Comparison of ENCODE assay signal across 13 mouse cellular contexts in the genomic region with DNA sequence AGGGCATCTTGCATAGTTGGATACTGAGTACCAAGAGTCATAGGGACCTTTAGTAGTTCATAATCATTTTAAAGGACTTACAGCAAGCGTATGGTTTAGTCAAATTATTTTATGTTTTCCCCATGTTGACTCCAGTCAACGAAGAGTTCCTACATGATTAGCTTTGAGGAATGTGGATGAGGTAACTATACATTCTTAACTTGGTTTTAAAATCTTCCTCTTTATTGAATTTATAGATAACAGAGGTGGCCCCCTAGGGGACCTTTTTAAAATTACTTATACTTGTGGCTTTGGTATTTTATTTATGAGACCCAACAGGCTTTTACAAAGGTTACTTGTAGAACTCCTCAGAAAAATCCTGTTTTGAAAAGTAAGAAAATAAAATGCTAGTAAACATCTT. TPM values are rescaled to one million over a fixed set of nuclear protein-coding genes. Genes with fewer than 3 reads are reported as not detected.
DNase-seq lines count a peak whose midpoint lies in the region; ATAC-seq and TF ChIP-seq lines count a peak whose summit lies in the region.
"Had no signal": no experiment of that assay in that cellular context is flagged by ENCODE, and none has a peak within 500 bp of the region (broad histone marks: within the 10 kb centered on the region; RNA-seq: fewer than 3 reads in every experiment).

No protein-coding gene starts in this region.

- peak; percentile 33 for DNase-seq in forebrain, postnatal 0 days
- DNase-seq in liver, adult 2 months (ENCODE audit: extremely low read depth, low read depth, low spot score), result no peak
- peak; percentile 67 for DNase-seq in A20 (ENCODE audit: low read depth, low spot score)
- peak; percentile 20 for DNase-seq in brain, embryonic 14.5 days (ENCODE audit: low read depth)
- DNase-seq in frontal cortex, postnatal 14 days (ENCODE audit: low spot score in 2 of 2), result no peak
- DNase-seq in yolk sac, embryonic 10.5 days (ENCODE audit: low spot score), result no peak
- DNase-seq: adrenal gland, postnatal 36 days; heart, adult 18-20 months; heart, postnatal 10 days had no signal

- TF ChIP-seq POLR2A in liver, adult 2 months (IDR thresholded peaks at IDR 0.05; ENCODE audit: extremely low read depth, insufficient read depth, low read length), result no peak
- TF ChIP-seq POLR2A in brain, embryonic 14.5 days (IDR thresholded peaks at IDR 0.05; ENCODE audit: borderline replicate concordance, extremely low read depth, insufficient read depth, insufficient read length, poor library complexity, severe bottlenecking), result no peak

- peaks cover 4% of the 10 kb centered on the region; the same call in 1 of the 2 replicates for H3K4me1 ChIP-seq in forebrain, postnatal 0 days (ENCODE audit: insufficient read depth)
- H3K4me1 ChIP-seq in forebrain, embryonic 15.5 days, result peaks cover 15% of the 10 kb centered on the region
- H3K4me1 ChIP-seq in liver, adult 2 months (ENCODE audit: control insufficient read depth, insufficient read depth, low read length), result no peaks in the 10 kb centered on the region
- H3K4me1 ChIP-seq in liver, embryonic 12.5 days, result peaks cover 14% of the 10 kb centered on the region

- H3K27me3 ChIP-seq in forebrain, postnatal 0 days (ENCODE audit: insufficient read depth, low read length), result no peaks in the 10 kb centered on the region; the same call in 1 of the 2 replicates
- H3K27me3 ChIP-seq in forebrain, embryonic 15.5 days, result no peaks in the 10 kb centered on the region
- H3K27me3 ChIP-seq in liver, adult 2 months (ENCODE audit: control insufficient read depth, insufficient read depth, low read length), result no peaks in the 10 kb centered on the region
- H3K27me3 ChIP-seq in liver, embryonic 12.5 days (replicated peaks), result no peaks in the 10 kb centered on the region

- ATAC-seq in forebrain, postnatal 0 days, result no peak
- ATAC-seq in forebrain, embryonic 15.5 days (replicated peaks), result no peak
- ATAC-seq in liver, embryonic 12.5 days, result no peak
- ATAC-seq: inflammation-experienced regulatory T-cells, adult 6 months had no signal

- no peak overlapping the region for H3K9ac ChIP-seq in forebrain, postnatal 0 days
- H3K9ac ChIP-seq in forebrain, embryonic 15.5 days (replicated peaks), result no peak overlapping the region
- H3K9ac ChIP-seq in liver, adult 2 months (ENCODE audit: low read depth, low read length), result no peak overlapping the region
- H3K9ac ChIP-seq in liver, embryonic 12.5 days, result no peak overlapping the region

- H3K79me2 ChIP-seq in liver, adult 2 months (ENCODE audit: control insufficient read depth, insufficient read depth, low read length), result no peaks in the 10 kb centered on the region

- no peaks in the 10 kb centered on the region for H3K36me3 ChIP-seq in forebrain, postnatal 0 days (ENCODE audit: insufficient read depth)
- H3K36me3 ChIP-seq in forebrain, embryonic 15.5 days, result no peaks in the 10 kb centered on the region
- H3K36me3 ChIP-seq in liver, adult 2 months (ENCODE audit: control insufficient read depth, insufficient read depth, low read length), result no peaks in the 10 kb centered on the region
- no peaks in the 10 kb centered on the region for H3K36me3 ChIP-seq in liver, embryonic 12.5 days

- WGBS in forebrain, postnatal 0 days, result 70% methylated on average over 2 of the region's 2 CpGs
- WGBS in forebrain, embryonic 15.5 days, result 77% methylated on average over 2 of the region's 2 CpGs
- WGBS in liver, adult 2 months, result 71% methylated on average over 2 of the region's 2 CpGs
- WGBS in liver, embryonic 12.5 days (ENCODE audit: insufficient replicate concordance), result 64% methylated on average over 2 of the region's 2 CpGs

- no peak overlapping the region for H3K27ac ChIP-seq in forebrain, postnatal 0 days (ENCODE audit: low read depth, low read length)
- H3K27ac ChIP-seq in forebrain, embryonic 15.5 days (replicated peaks), result no peak overlapping the region
- H3K27ac ChIP-seq in liver, adult 2 months (replicated peaks; ENCODE audit: insufficient read depth, low read depth, low read length), result no peak overlapping the region
- no peak overlapping the region for H3K27ac ChIP-seq in liver, embryonic 12.5 days

- no peak overlapping the region for H3K4me2 ChIP-seq in forebrain, postnatal 0 days (ENCODE audit: low read depth)
- no peak overlapping the region for H3K4me2 ChIP-seq in forebrain, embryonic 15.5 days (replicated peaks)
- no peak overlapping the region for H3K4me2 ChIP-seq in liver, embryonic 12.5 days

- no peak for TF ChIP-seq CTCF in forebrain, postnatal 0 days (IDR thresholded peaks at IDR 0.05; ENCODE audit: low read depth)
- TF ChIP-seq CTCF in liver, adult 2 months (IDR thresholded peaks at IDR 0.05; ENCODE audit: low read depth, low read length), result 0 out of 2 replicates have a peak, but pooled peaks have one; percentile 15
- no peak for TF ChIP-seq CTCF in brain, embryonic 14.5 days (IDR thresholded peaks at IDR 0.05; ENCODE audit: borderline replicate concordance, extremely low read depth, insufficient read depth, insufficient read length)

- no peak overlapping the region for H3K4me3 ChIP-seq in forebrain, postnatal 0 days (ENCODE audit: low read depth, low read length)
- no peak overlapping the region for H3K4me3 ChIP-seq in forebrain, embryonic 15.5 days
- no peak overlapping the region for H3K4me3 ChIP-seq in liver, adult 2 months (ENCODE audit: insufficient read depth, low read depth, low read length)
- no peak overlapping the region for H3K4me3 ChIP-seq in liver, embryonic 12.5 days
- H3K4me3 ChIP-seq: erythroblast, embryonic 14.5 days had no signal

- no peaks in the 10 kb centered on the region for H3K9me3 ChIP-seq in forebrain, postnatal 0 days (ENCODE audit: low read length)
- H3K9me3 ChIP-seq in forebrain, embryonic 15.5 days, result no peaks in the 10 kb centered on the region
- H3K9me3 ChIP-seq in liver, embryonic 12.5 days (replicated peaks), result no peaks in the 10 kb centered on the region

RNA-seq across cellular contexts. Expression of a gene that starts 3.2 kb away (rescaled TPM):
- 10.8 and 13.4 TPM in 2 replicates for total RNA-seq in forebrain, postnatal 0 days (2014; rRNA removed)
- 5.6 and 6.4 TPM in 2 replicates for polyA plus RNA-seq in forebrain, postnatal 0 days (2015; fragmentation: Nextera tagmentation; extraction: Ambion mirVana)
- polyA plus RNA-seq in forebrain, embryonic 15.5 days (2015; fragmentation: Nextera tagmentation; extraction: Ambion mirVana), result 14.3 and 15.3 TPM in 2 replicates
- 10.0 and 12.5 TPM in 2 replicates for total RNA-seq in liver, adult 2 months (2014; rRNA removed)
- polyA plus RNA-seq in liver, adult 2 months (2012; rRNA removed), result 2.7 and 2.8 TPM in 2 replicates
- 14.8 and 15.7 TPM in 2 replicates for polyA plus RNA-seq in liver, embryonic 12.5 days (2016; fragmentation: Nextera tagmentation; extraction: Ambion mirVana)
- 7.5 and 10.9 TPM in 2 replicates for polyA plus RNA-seq in brain, embryonic 14.5 days (2012; rRNA removed)

RNA-seq across cellular contexts. Expression of a gene that starts 6.2 kb away (rescaled TPM):
- total RNA-seq in forebrain, postnatal 0 days (2014; rRNA removed), result 54.2 and 55.2 TPM in 2 replicates
- 28.0 and 33.3 TPM in 2 replicates for polyA plus RNA-seq in forebrain, postnatal 0 days (2015; fragmentation: Nextera tagmentation; extraction: Ambion mirVana)
- 29.0 and 31.3 TPM in 2 replicates for polyA plus RNA-seq in forebrain, embryonic 15.5 days (2015; fragmentation: Nextera tagmentation; extraction: Ambion mirVana)
- total RNA-seq in liver, adult 2 months (2014; rRNA removed), result 21.6 and 21.7 TPM in 2 replicates
- 4.7 and 4.8 TPM in 2 replicates for polyA plus RNA-seq in liver, adult 2 months (2012; rRNA removed)
- polyA plus RNA-seq in liver, embryonic 12.5 days (2016; fragmentation: Nextera tagmentation; extraction: Ambion mirVana), result 31.3 and 31.4 TPM in 2 replicates
- 23.9 and 31.7 TPM in 2 replicates for polyA plus RNA-seq in brain, embryonic 14.5 days (2012; rRNA removed)

Comparison
In these comparisons a context has a peak if more than half of its experiments do, and no peak if none do; other contexts are left out.
1. DNase-seq: peak in forebrain, postnatal 0 days (single experiment), A20 (single experiment) and brain, embryonic 14.5 days (single experiment); none in liver, adult 2 months (single experiment), frontal cortex, postnatal 14 days (0 of 2) and yolk sac, embryonic 10.5 days (single experiment).